Mouse (Mus musculus): ENCODE measurements around the gene Rgs14.

Rgs14 gene

GRCm38 (mm10) chr13:55344286-55344685, 25.2 kb upstream of the Rgs14 start:
- DNase-seq (ENCODE audit: inconsistent ontology term) = no peak

GRCm38 (mm10) chr13:55346745-55347144, 22.8 kb upstream of the Rgs14 start:
- no peak for DNase-seq (ENCODE audit: inconsistent ontology term)

- no peak for DNase-seq (ENCODE audit: inconsistent ontology term)
Observed at GRCm38 (mm10) chr13:55361145-55361544, 8.4 kb upstream of the Rgs14 start.

GRCm38 (mm10) chr13:55361974-55362452, 7.5 kb upstream of the Rgs14 start:
- DNase-seq (ENCODE audit: inconsistent ontology term) = no peak

GRCm38 (mm10) chr13:55362453-55363060, 7.0 kb upstream of the Rgs14 start, which contains the start of gene Lman2:
TSS of gene Lman2 (minus strand) at chr13:55362783.
- DNase-seq (ENCODE audit: inconsistent ontology term) = peak; percentile 98

GRCm38 (mm10) chr13:55368401-55368800, 1.1 kb upstream of the Rgs14 start:
- DNase-seq (ENCODE audit: inconsistent ontology term) = no peak

- DNase-seq (ENCODE audit: inconsistent ontology term) = no peak
Observed at GRCm38 (mm10) chr13:55370234-55370633, 702 bp downstream of the Rgs14 start.

- peak; percentile 87 for DNase-seq (ENCODE audit: inconsistent ontology term)
Observed at GRCm38 (mm10) chr13:55371007-55371681, 1.6 kb downstream of the Rgs14 start.

GRCm38 (mm10) chr13:55371740-55372139, 2.2 kb downstream of the Rgs14 start:
- no peak for DNase-seq (ENCODE audit: inconsistent ontology term)

- no peak for DNase-seq (ENCODE audit: inconsistent ontology term)
Observed at GRCm38 (mm10) chr13:55374206-55374924, 4.8 kb downstream of the Rgs14 start.

GRCm38 (mm10) chr13:55375877-55376276, 6.3 kb downstream of the Rgs14 start:
- DNase-seq (ENCODE audit: inconsistent ontology term) = no peak

- DNase-seq (ENCODE audit: inconsistent ontology term) = no peak
Observed at GRCm38 (mm10) chr13:55378907-55379580, 9.5 kb downstream of the Rgs14 start.

- no peak for DNase-seq (ENCODE audit: inconsistent ontology term)
Observed at GRCm38 (mm10) chr13:55381790-55382189, 12.3 kb downstream of the Rgs14 start.

GRCm38 (mm10) chr13:55390644-55391043, 21.1 kb downstream of the Rgs14 start:
- no peak for DNase-seq (ENCODE audit: inconsistent ontology term)

GRCm38 (mm10) chr13:55391626-55392029, 22.1 kb downstream of the Rgs14 start:
- DNase-seq (ENCODE audit: inconsistent ontology term) = no peak

- DNase-seq (ENCODE audit: inconsistent ontology term) = no peak
Observed at GRCm38 (mm10) chr13:55392933-55393332, 23.4 kb downstream of the Rgs14 start.

GRCm38 (mm10) chr13:55398088-55398487, 28.6 kb downstream of the Rgs14 start, which contains the start of gene Slc34a1:
TSS of gene Slc34a1 (plus strand) at chr13:55398187.
- DNase-seq (ENCODE audit: inconsistent ontology term) = no peak

- DNase-seq (ENCODE audit: inconsistent ontology term) = no peak
Observed at GRCm38 (mm10) chr13:55399300-55400038, 29.9 kb downstream of the Rgs14 start.

- no peak for DNase-seq (ENCODE audit: inconsistent ontology term)
Observed at GRCm38 (mm10) chr13:55400039-55400346, 30.5 kb downstream of the Rgs14 start.

- DNase-seq (ENCODE audit: inconsistent ontology term) = no peak
Observed at GRCm38 (mm10) chr13:55403266-55403665, 33.7 kb downstream of the Rgs14 start.
